Mouse (Mus musculus): ENCODE data around the gene Trpc5. TPM values are rescaled to one million over a fixed set of nuclear protein-coding genes. Genes with fewer than 3 reads are reported as not detected.

Trpc5 gene
- polyA plus RNA-seq, 1 experiment from 2014 or later, result 0.56 TPM

DNA sequence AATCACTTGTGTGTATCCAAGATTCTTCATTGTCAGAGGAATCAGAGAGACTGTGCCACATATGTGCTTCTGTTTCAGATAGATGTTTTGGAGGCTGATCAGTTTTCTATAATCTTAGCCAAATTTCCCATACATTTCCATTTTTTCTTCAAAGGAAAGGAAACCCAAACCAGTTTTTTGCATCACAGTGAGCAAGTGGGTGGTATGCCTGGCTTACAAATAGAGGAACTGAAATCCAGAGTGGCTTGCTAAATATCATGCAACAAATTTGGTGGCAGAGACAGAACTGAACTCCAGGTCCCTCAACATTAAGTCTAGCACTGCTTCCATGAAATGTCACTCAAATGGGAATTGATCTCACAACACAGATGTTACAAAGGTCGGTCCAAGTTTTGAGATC is 266.9 kb downstream of the Trpc5 start:
- Histone ChIP-seq H3K4me3 (ENCODE audit: low read depth, low read length) (no peak overlapping the region), H3K36me3 (ENCODE audit: control insufficient read depth, insufficient read depth, low read length) (no peaks in the 10 kb centered on the region), H3K27ac (ENCODE audit: low read depth, low read length) (no peak overlapping the region), H3K4me1 (ENCODE audit: control insufficient read depth, insufficient read depth, low read length) (no peaks in the 10 kb centered on the region), H3K9ac (ENCODE audit: low read depth, low read length) (no peak overlapping the region), H3K9me3 (replicated peaks; ENCODE audit: control insufficient read depth, low read length) (no peaks in the 10 kb centered on the region), H3K4me2 (no peak overlapping the region), H3K27me3 (ENCODE audit: control insufficient read depth, insufficient read depth, low read length) (no peaks in the 10 kb centered on the region)
- ATAC-seq (replicated peaks; ENCODE audit: insufficient number of reproducible peaks, low FRiP score, low TSS enrichment), result no peak
- WGBS (ENCODE audit: insufficient replicate concordance), result 79% methylated on average over 1 of the region's 1 CpGs

DNA sequence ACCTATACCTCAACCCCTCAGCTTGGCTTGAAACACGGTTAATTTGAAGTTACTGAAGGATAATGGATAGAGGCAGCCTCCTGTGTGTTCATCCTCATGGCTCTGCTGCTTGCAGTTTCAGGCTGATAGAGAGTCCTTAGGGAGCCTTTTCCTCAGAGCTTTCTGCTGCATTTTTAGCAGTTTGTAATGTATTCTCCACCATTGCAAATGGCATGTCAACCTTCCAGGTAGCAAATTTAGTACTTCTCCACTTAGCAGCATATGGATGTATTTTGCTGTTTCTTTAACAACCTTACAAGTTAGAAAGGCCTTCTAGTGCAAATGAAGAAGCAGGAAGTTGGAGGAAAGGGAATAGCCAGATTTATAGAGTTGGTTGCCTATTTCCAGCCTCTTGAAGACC is 267.7 kb downstream of the Trpc5 start:
- Histone ChIP-seq H3K9ac (ENCODE audit: low read depth, low read length) (no peak overlapping the region), H3K4me1 (ENCODE audit: control insufficient read depth, insufficient read depth, low read length) (no peaks in the 10 kb centered on the region), H3K27ac (ENCODE audit: low read depth, low read length) (no peak overlapping the region), H3K9me3 (replicated peaks; ENCODE audit: control insufficient read depth, low read length) (no peaks in the 10 kb centered on the region), H3K4me3 (ENCODE audit: low read depth, low read length) (no peak overlapping the region), H3K27me3 (ENCODE audit: control insufficient read depth, insufficient read depth, low read length) (no peaks in the 10 kb centered on the region), H3K36me3 (ENCODE audit: control insufficient read depth, insufficient read depth, low read length) (no peaks in the 10 kb centered on the region), H3K4me2 (no peak overlapping the region)
- ATAC-seq (replicated peaks; ENCODE audit: insufficient number of reproducible peaks, low FRiP score, low TSS enrichment), result no peak
- WGBS (ENCODE audit: insufficient replicate concordance), result 63% methylated on average over 1 of the region's 1 CpGs

DNA sequence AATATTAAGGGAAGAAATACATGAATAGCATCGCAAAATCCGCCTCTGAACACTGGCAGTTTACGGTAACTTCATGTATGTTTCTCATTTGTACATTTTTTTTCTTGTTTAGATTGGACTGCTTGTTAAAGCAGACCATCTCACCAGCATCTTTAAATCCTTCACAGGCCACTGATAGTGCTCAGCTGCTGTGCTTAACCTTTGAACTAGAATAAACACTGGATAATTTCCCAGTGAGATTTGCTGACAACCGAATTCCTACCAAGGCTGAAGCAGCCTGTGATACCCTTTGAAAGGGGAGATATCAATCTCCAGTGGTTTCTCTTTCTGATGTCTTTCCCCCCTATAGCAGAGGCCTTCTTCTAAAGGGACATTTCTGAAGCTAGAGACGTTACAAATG is 279.9 kb downstream of the Trpc5 start:
- Histone ChIP-seq H3K4me1 (ENCODE audit: control insufficient read depth, insufficient read depth, low read length) (no peaks in the 10 kb centered on the region), H3K27me3 (ENCODE audit: control insufficient read depth, insufficient read depth, low read length) (no peaks in the 10 kb centered on the region), H3K4me2 (no peak overlapping the region), H3K4me3 (ENCODE audit: low read depth, low read length) (no peak overlapping the region), H3K9ac (ENCODE audit: low read depth, low read length) (no peak overlapping the region), H3K9me3 (replicated peaks; ENCODE audit: control insufficient read depth, low read length) (no peaks in the 10 kb centered on the region), H3K36me3 (ENCODE audit: control insufficient read depth, insufficient read depth, low read length) (no peaks in the 10 kb centered on the region), H3K27ac (ENCODE audit: low read depth, low read length) (no peak overlapping the region)
- no peak for ATAC-seq (replicated peaks; ENCODE audit: insufficient number of reproducible peaks, low FRiP score, low TSS enrichment)
- 66% methylated on average over 5 of the region's 5 CpGs for WGBS (ENCODE audit: insufficient replicate concordance)

DNA sequence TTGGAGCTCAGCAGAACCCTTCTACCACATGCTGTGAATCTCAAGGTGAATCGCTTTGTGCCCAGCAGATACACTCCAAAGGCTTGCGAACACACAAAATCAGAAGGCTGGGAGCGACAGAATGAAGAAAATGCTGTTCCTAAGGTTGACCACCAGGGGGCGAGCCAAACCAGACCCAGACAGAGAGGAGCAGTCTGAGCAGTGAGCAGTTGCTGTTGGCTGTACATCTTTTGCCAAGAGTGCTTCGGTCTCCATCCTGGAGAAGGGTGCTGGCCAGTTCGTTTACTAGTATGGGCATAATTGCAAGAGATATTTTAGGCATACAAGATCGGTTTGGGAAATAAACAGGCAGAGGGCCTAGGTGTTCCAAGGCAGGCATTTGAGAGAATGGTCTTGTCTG is 284.5 kb downstream of the Trpc5 start:
- Histone ChIP-seq H3K4me3 (ENCODE audit: low read depth, low read length) (no peak overlapping the region), H3K9ac (ENCODE audit: low read depth, low read length) (no peak overlapping the region), H3K27ac (ENCODE audit: low read depth, low read length) (no peak overlapping the region), H3K27me3 (ENCODE audit: control insufficient read depth, insufficient read depth, low read length) (no peaks in the 10 kb centered on the region), H3K4me1 (ENCODE audit: control insufficient read depth, insufficient read depth, low read length) (no peaks in the 10 kb centered on the region), H3K9me3 (replicated peaks; ENCODE audit: control insufficient read depth, low read length) (no peaks in the 10 kb centered on the region), H3K36me3 (ENCODE audit: control insufficient read depth, insufficient read depth, low read length) (no peaks in the 10 kb centered on the region), H3K4me2 (no peak overlapping the region)
- WGBS (ENCODE audit: insufficient replicate concordance), result 38% methylated on average over 7 of the region's 7 CpGs
- no peak for ATAC-seq (replicated peaks; ENCODE audit: insufficient number of reproducible peaks, low FRiP score, low TSS enrichment)

DNA sequence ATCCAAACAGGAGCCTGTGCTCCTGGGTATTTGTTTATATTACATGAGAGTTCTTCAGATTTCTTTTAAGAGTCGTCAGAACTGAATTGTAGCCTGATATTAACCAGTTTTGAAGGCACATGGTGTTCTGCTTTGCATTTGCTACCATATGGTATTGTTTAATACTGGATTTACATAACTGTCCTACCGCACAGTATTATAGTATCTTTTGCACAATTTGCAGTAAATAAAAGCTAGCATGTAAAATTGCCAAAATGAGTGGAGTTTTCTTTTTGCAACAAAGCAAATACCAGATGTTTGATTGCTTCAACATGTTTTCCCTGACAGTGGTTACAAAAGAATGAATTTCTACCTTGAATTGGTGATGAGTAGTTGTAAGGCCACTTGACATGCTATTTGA is 313.8 kb downstream of the Trpc5 start:
- no peak overlapping the region for H3K9ac ChIP-seq (ENCODE audit: low read depth, low read length)
- no peak overlapping the region for H3K4me2 ChIP-seq
- no peaks in the 10 kb centered on the region for H3K36me3 ChIP-seq (ENCODE audit: control insufficient read depth, insufficient read depth, low read length)
- H3K27ac ChIP-seq (ENCODE audit: low read depth, low read length), result no peak overlapping the region
- 67% methylated on average over 2 of the region's 2 CpGs for WGBS (ENCODE audit: insufficient replicate concordance)
- no peak for ATAC-seq (replicated peaks; ENCODE audit: insufficient number of reproducible peaks, low FRiP score, low TSS enrichment)
- H3K4me3 ChIP-seq (ENCODE audit: low read depth, low read length), result no peak overlapping the region
- no peaks in the 10 kb centered on the region for H3K27me3 ChIP-seq (ENCODE audit: control insufficient read depth, insufficient read depth, low read length)
- no peaks in the 10 kb centered on the region for H3K4me1 ChIP-seq (ENCODE audit: control insufficient read depth, insufficient read depth, low read length)
- H3K9me3 ChIP-seq (replicated peaks; ENCODE audit: control insufficient read depth, low read length), result no peaks in the 10 kb centered on the region

DNA sequence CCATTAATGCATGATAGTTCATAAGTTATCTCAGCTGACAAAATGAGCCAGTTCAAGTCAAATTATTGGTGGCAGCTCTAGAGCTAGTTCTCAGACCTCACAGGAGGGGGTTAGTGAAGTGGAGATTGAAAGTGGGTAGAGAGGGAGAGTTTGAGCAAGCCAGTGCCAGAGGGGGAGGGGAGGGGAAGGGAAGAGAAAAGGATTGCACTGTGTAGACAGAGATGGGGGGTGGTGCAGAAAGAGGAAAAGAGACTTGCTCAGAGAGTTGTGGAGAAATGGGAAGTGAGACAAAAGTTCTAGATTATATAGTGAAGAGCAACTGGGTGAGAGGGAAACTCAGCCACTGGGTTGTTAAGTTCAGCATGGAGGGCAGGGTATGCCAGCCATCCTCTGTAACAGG is 349.6 kb downstream of the Trpc5 start:
- no peaks in the 10 kb centered on the region for H3K27me3 ChIP-seq (ENCODE audit: control insufficient read depth, insufficient read depth, low read length)
- no peaks in the 10 kb centered on the region for H3K36me3 ChIP-seq (ENCODE audit: control insufficient read depth, insufficient read depth, low read length)

DNA sequence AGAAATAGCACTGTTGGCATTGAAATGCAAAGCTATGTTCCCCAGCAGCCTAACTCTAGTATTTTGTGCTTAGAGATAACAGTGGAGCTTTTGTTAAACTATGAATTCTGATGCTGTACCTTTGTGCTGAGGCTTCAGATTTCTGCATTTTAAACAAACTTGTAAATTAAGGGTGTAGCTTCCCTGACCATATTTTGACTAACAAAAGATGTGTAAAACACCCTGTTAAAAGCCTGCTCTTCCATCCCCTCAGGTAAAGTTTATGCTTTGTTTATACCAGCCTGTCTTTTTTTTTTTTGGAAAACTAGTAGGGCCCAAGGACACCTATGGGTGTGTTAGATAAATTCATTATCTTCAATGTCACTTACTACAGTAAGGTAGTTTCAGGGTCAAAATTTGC is 350.0 kb downstream of the Trpc5 start:
- Histone ChIP-seq H3K9ac (ENCODE audit: low read depth, low read length) (no peak overlapping the region), H3K27ac (ENCODE audit: low read depth, low read length) (no peak overlapping the region), H3K27me3 (ENCODE audit: control insufficient read depth, insufficient read depth, low read length) (no peaks in the 10 kb centered on the region), H3K4me1 (ENCODE audit: control insufficient read depth, insufficient read depth, low read length) (no peaks in the 10 kb centered on the region), H3K4me2 (no peak overlapping the region), H3K36me3 (ENCODE audit: control insufficient read depth, insufficient read depth, low read length) (no peaks in the 10 kb centered on the region), H3K9me3 (replicated peaks; ENCODE audit: control insufficient read depth, low read length) (no peaks in the 10 kb centered on the region), H3K4me3 (ENCODE audit: low read depth, low read length) (no peak overlapping the region)
- no peak for ATAC-seq (replicated peaks; ENCODE audit: insufficient number of reproducible peaks, low FRiP score, low TSS enrichment)

More for the DNA sequence above, 349.6 kb downstream of the Trpc5 start:
- Histone ChIP-seq H3K4me1 (ENCODE audit: control insufficient read depth, insufficient read depth, low read length) (no peaks in the 10 kb centered on the region), H3K4me3 (ENCODE audit: low read depth, low read length) (no peak overlapping the region), H3K4me2 (no peak overlapping the region), H3K9me3 (replicated peaks; ENCODE audit: control insufficient read depth, low read length) (no peaks in the 10 kb centered on the region), H3K27ac (ENCODE audit: low read depth, low read length) (no peak overlapping the region), H3K9ac (ENCODE audit: low read depth, low read length) (no peak overlapping the region)
- no peak for ATAC-seq (replicated peaks; ENCODE audit: insufficient number of reproducible peaks, low FRiP score, low TSS enrichment)

DNA sequence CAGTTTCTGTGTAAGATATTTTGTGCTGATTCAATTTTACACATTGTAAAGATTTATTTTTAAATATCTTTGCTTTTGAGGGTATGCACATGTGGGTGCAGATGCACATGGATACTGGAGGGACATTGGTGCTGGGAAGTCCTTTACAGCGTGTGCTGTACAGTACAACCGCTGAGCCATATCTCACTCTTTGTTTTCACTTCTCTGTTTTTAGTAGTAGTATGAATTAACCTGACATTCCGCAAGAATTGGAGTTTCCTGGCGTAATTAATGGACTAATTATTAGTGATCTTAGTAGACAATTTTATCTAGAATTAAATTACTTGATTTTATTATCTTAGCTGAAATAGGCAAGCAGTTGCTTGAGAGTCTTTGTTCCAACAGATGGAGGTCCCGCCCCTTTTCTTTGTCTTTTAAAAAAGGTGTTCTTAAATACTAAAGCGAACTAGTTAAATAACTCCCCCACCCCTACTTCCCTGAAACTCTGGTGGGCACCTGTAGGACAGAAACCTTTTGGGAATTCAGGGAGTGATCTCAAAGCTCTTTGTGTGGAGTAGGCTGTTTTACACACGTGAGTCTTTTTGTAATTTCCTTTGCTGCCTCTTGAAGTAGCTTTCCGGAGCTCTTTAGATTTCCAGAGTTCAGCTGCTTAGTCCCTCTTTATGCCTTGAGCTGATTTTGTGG is 352.5 kb downstream of the Trpc5 start:
- no peak overlapping the region for H3K4me2 ChIP-seq
- H3K27ac ChIP-seq (ENCODE audit: low read depth, low read length), result no peak overlapping the region
- no peak overlapping the region for H3K4me3 ChIP-seq (ENCODE audit: low read depth, low read length)
- no peak for ATAC-seq (replicated peaks; ENCODE audit: insufficient number of reproducible peaks, low FRiP score, low TSS enrichment)
- no peaks in the 10 kb centered on the region for H3K9me3 ChIP-seq (replicated peaks; ENCODE audit: control insufficient read depth, low read length)
- no peaks in the 10 kb centered on the region for H3K4me1 ChIP-seq (ENCODE audit: control insufficient read depth, insufficient read depth, low read length)
- H3K36me3 ChIP-seq (ENCODE audit: control insufficient read depth, insufficient read depth, low read length), result no peaks in the 10 kb centered on the region
- no peak overlapping the region for H3K9ac ChIP-seq (ENCODE audit: low read depth, low read length)
- WGBS (ENCODE audit: insufficient replicate concordance), result 63% methylated on average over 8 of the region's 8 CpGs
- no peaks in the 10 kb centered on the region for H3K27me3 ChIP-seq (ENCODE audit: control insufficient read depth, insufficient read depth, low read length)

Measured in heart, embryonic 11.5 days (tissue).